Mouse (Mus musculus) neural tube, embryonic 15.5 days (tissue): Measurements from ENCODE around the gene Hmgb4. TPM values are rescaled to one million over a fixed set of nuclear protein-coding genes. Genes with fewer than 3 reads are reported as not detected.

Source experiments
- ATAC-seq: fragments of 200-750 bp; cut with Nextera tagmentation; 2 replicates; pipeline ENCODE4 v1.8.0; 2017; ENCODE audit warnings: mild to moderate bottlenecking, moderate TSS enrichment, moderate library complexity; ENCODE audit not compliant: low FRiP score
- H3K27ac ChIP-seq: fragments of 300-500 bp; sonication (generic); replicated peaks from 2 replicates; pipeline ENCODE4 v1.5.1; 2015; ENCODE audit warnings: mild to moderate bottlenecking, inconsistent platforms
- H3K27me3 ChIP-seq: fragments of 300-500 bp; sonication (generic); replicated peaks from 2 replicates; pipeline ENCODE4 v1.6.1; 2015; ENCODE audit warnings: inconsistent platforms
- H3K36me3 ChIP-seq: fragments of 300-500 bp; sonication (generic); 2 replicates; pipeline ENCODE4 v1.6.1; 2015; ENCODE audit warnings: inconsistent platforms
- H3K4me1 ChIP-seq: fragments of 300-500 bp; sonication (generic); 2 replicates; pipeline ENCODE4 v1.6.1; 2015; ENCODE audit warnings: inconsistent platforms
- H3K4me2 ChIP-seq: fragments of 300-500 bp; sonication (generic); 2 replicates; pipeline ENCODE4 v1.6.1; 2015; ENCODE audit warnings: inconsistent platforms, mild to moderate bottlenecking, moderate library complexity
- H3K4me3 ChIP-seq: fragments of 300-500 bp; sonication (generic); replicated peaks from 2 replicates; pipeline ENCODE4 v1.5.1; 2015; ENCODE audit warnings: mild to moderate bottlenecking, inconsistent platforms
- H3K9ac ChIP-seq: fragments of 300-500 bp; sonication (generic); replicated peaks from 2 replicates; pipeline ENCODE4 v1.6.1; 2015; ENCODE audit warnings: mild to moderate bottlenecking, inconsistent platforms
- H3K9me3 ChIP-seq: fragments of 300-500 bp; sonication (generic); replicated peaks from 2 replicates; pipeline ENCODE4 v1.6.1; 2016; ENCODE audit warnings: inconsistent platforms
- WGBS: fragments of 180-500 bp; shearing (Covaris S2); methylation state at CpG from one replicate; pipeline ENCODE4 v1.1.7; 2015; ENCODE audit warnings: mixed read lengths; 5-methylcytosine and 5-hydroxymethylcytosine counted together
- polyA plus RNA-seq: library from polyadenylated mRNA; unstranded; fragments of >200 nt; fragmentation: Nextera tagmentation; extraction: Ambion mirVana; gene quantifications from 2 replicates; pipeline ENCODE4 v1.2.1, GENCODE M21; 2015

Gene Hmgb4
- polyA plus RNA-seq, 1 experiment from 2014 or later: not detected

DNA sequence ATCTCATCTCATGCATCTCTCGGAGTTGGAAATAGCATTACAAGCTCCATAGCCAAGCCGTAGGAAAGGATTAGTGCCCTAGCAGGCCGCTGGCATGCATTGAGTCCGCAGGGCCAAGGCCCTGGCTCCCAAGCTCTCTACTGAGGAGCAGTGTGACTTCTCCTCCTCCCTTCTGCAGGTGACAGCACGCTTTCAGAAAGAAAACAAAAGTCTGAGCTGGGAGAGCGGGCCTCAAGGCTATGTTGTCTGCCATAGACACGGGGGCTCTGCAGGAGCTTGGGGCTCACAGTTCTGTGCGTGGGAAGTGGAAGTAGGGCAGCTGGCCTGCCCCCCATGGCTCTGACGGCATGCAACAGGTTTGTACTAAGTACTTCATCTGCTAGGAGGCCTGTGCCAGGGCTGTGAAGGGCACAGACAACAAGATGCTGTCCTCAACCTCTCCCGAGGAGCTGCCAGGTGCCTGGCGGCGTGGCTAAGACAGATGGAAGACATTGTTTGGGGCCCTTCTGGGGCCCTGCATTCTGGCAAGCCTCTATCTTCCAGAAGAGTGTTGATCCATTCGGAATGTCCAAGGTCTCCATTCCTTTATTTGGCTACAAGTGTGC is 42.7 kb downstream of the Hmgb4 start:
- no peak for ATAC-seq
- Histone ChIP-seq H3K4me3 (no peak overlapping the region), H3K27me3 (no peaks in the 10 kb centered on the region), H3K27ac (0 out of 2 replicates have a peak overlapping the region, but pooled peaks have one; percentile 18), H3K9ac (no peak overlapping the region), H3K36me3 (peaks cover 4% of the 10 kb centered on the region), H3K4me1 (0 out of 2 replicates have a peak, but pooled peaks cover 7% of the 10 kb centered on the region), H3K9me3 (no peaks in the 10 kb centered on the region), H3K4me2 (no peak overlapping the region)
- WGBS: 71% methylated on average over 13 of the region's 13 CpGs
